Mouse (Mus musculus) layer of hippocampus, adult 2 months (tissue): ENCODE data around the gene Zfp113. TPM values are rescaled to one million over a fixed set of nuclear protein-coding genes. Genes with fewer than 3 reads are reported as not detected.

Source experiments
- DNase-seq, 2 experiments: peaks; one replicate each; pipeline ENCODE4 v3.0.0; 2022; ENCODE audit warnings: low spot score in 2 of 2
- H3K27ac ChIP-seq: fragments of 200-600 bp; 2 replicates; pipeline ENCODE4 v1.8.1; 2022
- H3K4me3 ChIP-seq: fragments of 200-600 bp; 2 replicates; pipeline ENCODE4 v1.8.1; 2022; ENCODE audit warnings: mild to moderate bottlenecking
- CTCF ChIP-seq: fragments of 200-600 bp; conservative IDR thresholded peaks from 2 replicates; pipeline ENCODE4 v1.8.1; 2022; ENCODE audit warnings: antibody characterized with exemption, mild to moderate bottlenecking, moderate library complexity
- long read RNA-seq, 2 experiments: library from polyadenylated mRNA; stranded (forward); transcript quantifications; one replicate each; pipeline ENCODE4 v2.0.0; 2021; ENCODE audit warnings: borderline mapping rate in 2 of 2
- total RNA-seq, 2 experiments: library from RNA; stranded (reverse); gene quantifications; 2 replicates each; pipeline ENCODE4 v1.2.3; 2021

Zfp113 gene
- total RNA-seq = 10 to 100 TPM; 13.4 to 14.6 TPM
- long read RNA-seq, experiment 1, full-length matches to known transcripts = 2 of 4 reads
- long read RNA-seq, experiment 1, partial matches to known transcripts = 1 of 4 reads
- long read RNA-seq, experiment 1, other reads (novel, unspliced or antisense) = 1 of 4 reads
- long read RNA-seq, experiment 2, full-length matches to known transcripts = 7 of 9 reads
- long read RNA-seq, experiment 2, partial matches to known transcripts = 0 of 9 reads
- long read RNA-seq, experiment 2, other reads (novel, unspliced or antisense) = 2 of 9 reads

- Histone ChIP-seq H3K27ac (peak within 1 kb of the TSS; percentile 93), H3K4me3 (peak within 1 kb of the TSS; percentile 74)
- peak; percentile 87 for TF ChIP-seq CTCF
- peak; percentile 90 to 96 for DNase-seq
These were observed at the start of gene Zfp113 for GRCm38 (mm10) chr5:138155443-138155976. Zfp113 (minus strand) TSS chr5:138155744.

GRCm38 (mm10) chr5:138202086-138202485, 46.5 kb upstream of the Zfp113 start:
- Histone ChIP-seq H3K4me3 (no peak overlapping the region), H3K27ac (no peak overlapping the region)
- TF ChIP-seq CTCF = no peak
- no peak for DNase-seq

GRCm38 (mm10) chr5:138199576-138199975, 44.0 kb upstream of the Zfp113 start:
- H3K27ac ChIP-seq = no peak overlapping the region
- no peak for DNase-seq
- peak; percentile 71 for TF ChIP-seq CTCF
- no peak overlapping the region for H3K4me3 ChIP-seq

- H3K4me3 ChIP-seq = peak overlapping the region; percentile 85
- no peak for DNase-seq
- no peak for TF ChIP-seq CTCF
- H3K27ac ChIP-seq = peak overlapping the region; percentile 96
These were observed 39.9 kb upstream of the Zfp113 start for GRCm38 (mm10) chr5:138195463-138195862.

- Histone ChIP-seq H3K27ac (peak overlapping the region; percentile 96), H3K4me3 (peak overlapping the region; percentile 85)
- no peak for DNase-seq
- TF ChIP-seq CTCF = no peak
These were observed 39.3 kb upstream of the Zfp113 start for GRCm38 (mm10) chr5:138194755-138195345.

GRCm38 (mm10) chr5:138193771-138194727, 38.5 kb upstream of the Zfp113 start, which contains the start of gene Mblac1:
Mblac1 (plus strand) TSS chr5:138194314.
- no peak for TF ChIP-seq CTCF
- H3K4me3 ChIP-seq = peak within 1 kb of the TSS; percentile 85
- peak within 1 kb of the TSS; percentile 96 for H3K27ac ChIP-seq
- peak; percentile 79 to 82 for DNase-seq

- Histone ChIP-seq H3K4me3 (peak overlapping the region; percentile 99), H3K27ac (peak overlapping the region; percentile 92)
- no peak for TF ChIP-seq CTCF
- DNase-seq = peak; percentile 76 to 88
These were observed 32.2 kb upstream of the Zfp113 start for GRCm38 (mm10) chr5:138187661-138188306.

GRCm38 (mm10) chr5:138186950-138187638, 31.6 kb upstream of the Zfp113 start, which contains the start of the genes Taf6 and Cnpy4:
Taf6 (minus strand) TSS chr5:138187451.
Cnpy4 (plus strand) TSS chr5:138187485.
- peak; percentile 79 to 89 for DNase-seq
- H3K27ac ChIP-seq = peak within 1 kb of the TSS; percentile 92
- no peak for TF ChIP-seq CTCF

GRCm38 (mm10) chr5:138173217-138173616, 17.7 kb upstream of the Zfp113 start:
- no peak overlapping the region for H3K4me3 ChIP-seq
- no peak for DNase-seq
- TF ChIP-seq CTCF = no peak
- H3K27ac ChIP-seq = no peak overlapping the region

More at GRCm38 (mm10) chr5:138186950-138187638, 31.6 kb upstream of the Zfp113 start, which contains the start of the genes Taf6 and Cnpy4:
- peak within 1 kb of the TSS; percentile 99 for H3K4me3 ChIP-seq

- Histone ChIP-seq H3K4me3 (peak within 1 kb of the TSS; percentile 84), H3K27ac (peak within 1 kb of the TSS; percentile 96)
- DNase-seq = peak; percentile 98
- peak; percentile 43 for TF ChIP-seq CTCF
These were observed 16.3 kb upstream of the Zfp113 start, which contains the start of the genes Ap4m1 and Mcm7 for GRCm38 (mm10) chr5:138171695-138172491. Ap4m1 (plus strand) TSS chr5:138172002. Mcm7 (minus strand) TSS chr5:138172422.
